Mouse (Mus musculus) kidney, postnatal 14 days (tissue): Measurements from ENCODE around the gene Atp6v1e1.
A peak's percentile ranks its signal among the peaks of the same experiment; 100 is the strongest.

Experiments
- DNase-seq: peaks from one replicate; pipeline ENCODE4 v3.0.0; 2022; ENCODE audit warnings: mixed read lengths

Gene Atp6v1e1

GRCm38 (mm10) chr6:120761151-120761550, 61.4 kb downstream of the Atp6v1e1 start:
- DNase-seq: no peak

- peak; percentile 21 for DNase-seq
Measured at GRCm38 (mm10) chr6:120746416-120746815, 76.2 kb downstream of the Atp6v1e1 start.
